Comparison of ENCODE assay signal across 23 mouse cellular contexts in the genomic region with DNA sequence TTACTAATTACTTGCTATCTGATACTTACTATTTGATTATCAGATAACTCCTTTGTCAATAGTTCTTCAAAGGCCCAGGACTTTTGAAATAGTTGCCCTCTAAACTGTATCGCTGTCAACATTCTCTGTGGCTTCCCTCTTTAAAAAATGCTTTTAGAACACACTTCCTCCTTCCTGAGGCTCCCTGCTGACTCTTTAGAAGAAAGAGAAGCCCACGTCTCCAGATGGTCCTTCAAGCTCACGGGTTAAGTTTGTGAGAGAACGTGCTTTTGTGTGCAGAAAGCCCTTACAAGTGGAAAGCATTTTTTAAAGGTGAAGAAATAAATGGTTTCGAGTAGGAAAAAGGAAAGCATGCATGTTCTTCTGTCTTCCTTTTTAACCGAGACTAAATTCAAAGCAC.
A peak's percentile ranks its signal among the peaks of the same experiment; 100 is the strongest.
DNase-seq lines count a peak whose midpoint lies in the region; ATAC-seq and TF ChIP-seq lines count a peak whose summit lies in the region.
"Had no signal": no experiment of that assay in that cellular context is flagged by ENCODE, and none has a peak within 500 bp of the region (broad histone marks: within the 10 kb centered on the region; RNA-seq: fewer than 3 reads in every experiment).

No protein-coding gene starts in this region.

- H3K9ac ChIP-seq in lung, postnatal 0 days (replicated peaks; ENCODE audit: low read depth): no peak overlapping the region
- H3K9ac ChIP-seq: embryonic facial prominence, embryonic 12.5 days; forebrain, embryonic 15.5 days; heart, embryonic 13.5 days; midbrain, embryonic 12.5 days had no signal

- 42% methylated on average over 6 of the region's 6 CpGs for WGBS in lung, postnatal 0 days
- 56% methylated on average over 6 of the region's 6 CpGs for WGBS in embryonic facial prominence, embryonic 10.5 days

- H3K36me3 ChIP-seq in lung, postnatal 0 days (ENCODE audit: insufficient read depth, low read length): no peaks in the 10 kb centered on the region
- H3K36me3 ChIP-seq in embryonic facial prominence, embryonic 10.5 days (replicated peaks): no peaks in the 10 kb centered on the region
- H3K36me3 ChIP-seq: embryonic facial prominence, embryonic 12.5 days; forebrain, embryonic 15.5 days; heart, embryonic 13.5 days; midbrain, embryonic 12.5 days had no signal

- peak overlapping the region; percentile 70 for H3K27ac ChIP-seq in layer of hippocampus, adult 2 months
- no peak overlapping the region for H3K27ac ChIP-seq in lung, postnatal 0 days (ENCODE audit: low read length)
- H3K27ac ChIP-seq in embryonic facial prominence, embryonic 10.5 days (replicated peaks): no peak overlapping the region
- H3K27ac ChIP-seq: embryonic facial prominence, embryonic 12.5 days; forebrain, embryonic 15.5 days; gastrocnemius, adult 2 months; heart, embryonic 13.5 days; kidney, postnatal 0 days; macrophage; midbrain, embryonic 12.5 days had no signal

- TF ChIP-seq POLR2A in brain, embryonic 14.5 days (IDR thresholded peaks at IDR 0.05; ENCODE audit: borderline replicate concordance, extremely low read depth, insufficient read depth, insufficient read length, poor library complexity, severe bottlenecking): no peak

- no peaks in the 10 kb centered on the region for H3K9me3 ChIP-seq in lung, postnatal 0 days (ENCODE audit: low read length)
- no peaks in the 10 kb centered on the region for H3K9me3 ChIP-seq in embryonic facial prominence, embryonic 10.5 days
- H3K9me3 ChIP-seq: embryonic facial prominence, embryonic 12.5 days; forebrain, embryonic 15.5 days; heart, embryonic 13.5 days; midbrain, embryonic 12.5 days had no signal

- H3K4me1 ChIP-seq in lung, postnatal 0 days (ENCODE audit: insufficient read depth, low read depth, low read length): no peaks in the 10 kb centered on the region
- H3K4me1 ChIP-seq in embryonic facial prominence, embryonic 10.5 days: peaks cover 33% of the 10 kb centered on the region
- H3K4me1 ChIP-seq: forebrain, embryonic 15.5 days; heart, embryonic 13.5 days; midbrain, embryonic 12.5 days had no signal

- ATAC-seq in lung, postnatal 0 days: no peak
- peak; percentile 70 for ATAC-seq in megakaryocyte, adult 5-6 weeks (ENCODE audit: poor library complexity, severe bottlenecking)
- ATAC-seq: forebrain, embryonic 15.5 days had no signal

- H3K4me3 ChIP-seq in layer of hippocampus, adult 2 months: no peak overlapping the region
- H3K4me3 ChIP-seq in lung, postnatal 0 days (ENCODE audit: low read depth, low read length): no peak overlapping the region
- H3K4me3 ChIP-seq in embryonic facial prominence, embryonic 10.5 days: no peak overlapping the region
- H3K4me3 ChIP-seq: embryonic facial prominence, embryonic 12.5 days; erythroblast, embryonic 14.5 days; forebrain, embryonic 15.5 days; gastrocnemius, adult 2 months; heart, embryonic 13.5 days; midbrain, embryonic 12.5 days had no signal

- no peak overlapping the region for H3K4me2 ChIP-seq in lung, postnatal 0 days (replicated peaks; ENCODE audit: low read depth, low read length)
- H3K4me2 ChIP-seq: embryonic facial prominence, embryonic 12.5 days; forebrain, embryonic 15.5 days; heart, embryonic 13.5 days; midbrain, embryonic 12.5 days had no signal

- no peak for TF ChIP-seq CTCF in layer of hippocampus, adult 2 months (conservative IDR thresholded peaks at IDR 0.05)
- no peak for TF ChIP-seq CTCF in lung, postnatal 0 days (IDR thresholded peaks at IDR 0.05)
- no peak for TF ChIP-seq CTCF in brain, embryonic 14.5 days (IDR thresholded peaks at IDR 0.05; ENCODE audit: borderline replicate concordance, extremely low read depth, insufficient read depth, insufficient read length)

- DNase-seq in layer of hippocampus, adult 2 months (ENCODE audit: low spot score in 2 of 2): peak in 1 of 2 experiments; percentile 23
- DNase-seq in layer of hippocampus, adult 8-10 months (ENCODE audit: low spot score in 2 of 2): no peak
- peak; percentile 31 for DNase-seq in lung, postnatal 0 days (ENCODE audit: low spot score)
- DNase-seq in lung, postnatal 14 days: no peak
- peak; percentile 30 for DNase-seq in brain, embryonic 14.5 days (ENCODE audit: low read depth)
- no peak for DNase-seq in embryonic facial prominence, embryonic 10.5 days (ENCODE audit: low spot score)
- DNase-seq: adrenal gland, postnatal 14 days; cerebellum, adult 8-10 months; gastrocnemius, adult 2 months; heart, adult 11 months; kidney, adult 11 months; liver; retina, postnatal 1 day; thymus, adult 2 months had no signal

- TF ChIP-seq EP300 in lung, postnatal 0 days (IDR thresholded peaks at IDR 0.05): no peak

- no peaks in the 10 kb centered on the region for H3K27me3 ChIP-seq in lung, postnatal 0 days (replicated peaks; ENCODE audit: insufficient read depth, low read length)
- H3K27me3 ChIP-seq in embryonic facial prominence, embryonic 10.5 days (replicated peaks; ENCODE audit: low read depth, poor library complexity, severe bottlenecking): no peaks in the 10 kb centered on the region
- H3K27me3 ChIP-seq: CH12.LX; embryonic facial prominence, embryonic 12.5 days; forebrain, embryonic 15.5 days; heart, embryonic 13.5 days; midbrain, embryonic 12.5 days had no signal

Comparison
In these comparisons a context has a peak if more than half of its experiments do, and no peak if none do; other contexts are left out.
1. DNase-seq: peak in lung, postnatal 0 days (single experiment) and brain, embryonic 14.5 days (single experiment); none in layer of hippocampus, adult 8-10 months (0 of 2), lung, postnatal 14 days (single experiment) and embryonic facial prominence, embryonic 10.5 days (single experiment).